Mouse (Mus musculus) hindbrain, embryonic 12.5 days (tissue): ENCODE results near the gene Slx4ip. TPM values are rescaled to one million over a fixed set of nuclear protein-coding genes. Genes with fewer than 3 reads are reported as not detected.
A peak's percentile ranks its signal among the peaks of the same experiment; 100 is the strongest.

ENCODE experiments used
- ATAC-seq: fragments of 200-750 bp; cut with Nextera tagmentation; 2 replicates; pipeline ENCODE4 v1.8.0; 2017; ENCODE audit warnings: moderate TSS enrichment; ENCODE audit not compliant: low FRiP score
- H3K27ac ChIP-seq: fragments of 300-500 bp; sonication (generic); 2 replicates; pipeline ENCODE4 v1.5.1; 2016; ENCODE audit warnings: mild to moderate bottlenecking
- H3K27me3 ChIP-seq: fragments of 300-500 bp; sonication (generic); 2 replicates; pipeline ENCODE4 v1.6.1; 2016; ENCODE audit warnings: mild to moderate bottlenecking
- H3K36me3 ChIP-seq: fragments of 300-500 bp; sonication (generic); 2 replicates; pipeline ENCODE4 v1.6.1; 2016; ENCODE audit warnings: mild to moderate bottlenecking
- H3K4me1 ChIP-seq: fragments of 300-500 bp; sonication (generic); 2 replicates; pipeline ENCODE4 v1.6.1; 2016
- H3K4me2 ChIP-seq: fragments of 300-500 bp; sonication (generic); replicated peaks from 2 replicates; pipeline ENCODE4 v1.6.1; 2016; ENCODE audit warnings: mild to moderate bottlenecking
- H3K4me3 ChIP-seq: fragments of 300-500 bp; sonication (generic); 2 replicates; pipeline ENCODE4 v1.5.1; 2016; ENCODE audit warnings: mild to moderate bottlenecking
- H3K9ac ChIP-seq: fragments of 300-500 bp; sonication (generic); 2 replicates; pipeline ENCODE4 v1.6.1; 2016; ENCODE audit warnings: mild to moderate bottlenecking, moderate library complexity
- H3K9me3 ChIP-seq: fragments of 300-500 bp; sonication (generic); replicated peaks from 2 replicates; pipeline ENCODE4 v1.6.1; 2016; ENCODE audit warnings: mild to moderate bottlenecking
- WGBS: fragments of 180-500 bp; shearing (Covaris S2); methylation state at CpG from one replicate; pipeline ENCODE4 v1.1.7; 2016; 5-methylcytosine and 5-hydroxymethylcytosine counted together
- polyA plus RNA-seq: library from polyadenylated mRNA; unstranded; fragments of >200 nt; fragmentation: Nextera tagmentation; extraction: Ambion mirVana; gene quantifications from 2 replicates; pipeline ENCODE4 v1.2.1, GENCODE M21; 2016

The Slx4ip gene
- polyA plus RNA-seq, 1 experiment from 2014 or later = 11.8 TPM

- 72% methylated on average over 1 of the region's 1 CpGs for WGBS
- no peak overlapping the region for H3K4me3 ChIP-seq
- no peaks in the 10 kb centered on the region for H3K36me3 ChIP-seq
- no peak for ATAC-seq
- no peaks in the 10 kb centered on the region for H3K27me3 ChIP-seq
- H3K4me1 ChIP-seq = 0 out of 2 replicates have a peak, but pooled peaks cover 7% of the 10 kb centered on the region
- no peak overlapping the region for H3K9ac ChIP-seq
- H3K4me2 ChIP-seq = no peak overlapping the region
- H3K27ac ChIP-seq = no peak overlapping the region
- no peaks in the 10 kb centered on the region for H3K9me3 ChIP-seq
These were observed 121.0 kb downstream of the Slx4ip start for GRCm38 (mm10) chr2:137011980-137012379.

- H3K4me3 ChIP-seq = no peak overlapping the region
- no peak overlapping the region for H3K4me2 ChIP-seq
- H3K27ac ChIP-seq = no peak overlapping the region
- H3K4me1 ChIP-seq = 0 out of 2 replicates have a peak, but pooled peaks cover 9% of the 10 kb centered on the region
- H3K36me3 ChIP-seq = no peaks in the 10 kb centered on the region
- no peaks in the 10 kb centered on the region for H3K27me3 ChIP-seq
- no peak overlapping the region for H3K9ac ChIP-seq
- no peak for ATAC-seq
- H3K9me3 ChIP-seq = no peaks in the 10 kb centered on the region
- WGBS = 77% methylated on average over 3 of the region's 3 CpGs
These were observed 122.1 kb downstream of the Slx4ip start for GRCm38 (mm10) chr2:137013151-137013550.

- ATAC-seq = no peak
- 65% methylated on average over 4 of the region's 4 CpGs for WGBS
- Histone ChIP-seq H3K4me1 (0 out of 2 replicates have a peak, but pooled peaks cover 9% of the 10 kb centered on the region), H3K4me3 (no peak overlapping the region), H3K9me3 (no peaks in the 10 kb centered on the region), H3K27me3 (no peaks in the 10 kb centered on the region), H3K4me2 (no peak overlapping the region), H3K36me3 (no peaks in the 10 kb centered on the region), H3K9ac (no peak overlapping the region), H3K27ac (no peak overlapping the region)
These were observed 122.9 kb downstream of the Slx4ip start for GRCm38 (mm10) chr2:137013811-137014350.

GRCm38 (mm10) chr2:137014423-137014822 is 123.4 kb downstream of the Slx4ip start:
- Histone ChIP-seq H3K4me1 (0 out of 2 replicates have a peak, but pooled peaks cover 9% of the 10 kb centered on the region), H3K36me3 (no peaks in the 10 kb centered on the region), H3K27ac (no peak overlapping the region), H3K4me2 (no peak overlapping the region), H3K9ac (no peak overlapping the region), H3K27me3 (no peaks in the 10 kb centered on the region), H3K9me3 (no peaks in the 10 kb centered on the region), H3K4me3 (no peak overlapping the region)
- no peak for ATAC-seq
- 84% methylated on average over 2 of the region's 2 CpGs for WGBS

DNA sequence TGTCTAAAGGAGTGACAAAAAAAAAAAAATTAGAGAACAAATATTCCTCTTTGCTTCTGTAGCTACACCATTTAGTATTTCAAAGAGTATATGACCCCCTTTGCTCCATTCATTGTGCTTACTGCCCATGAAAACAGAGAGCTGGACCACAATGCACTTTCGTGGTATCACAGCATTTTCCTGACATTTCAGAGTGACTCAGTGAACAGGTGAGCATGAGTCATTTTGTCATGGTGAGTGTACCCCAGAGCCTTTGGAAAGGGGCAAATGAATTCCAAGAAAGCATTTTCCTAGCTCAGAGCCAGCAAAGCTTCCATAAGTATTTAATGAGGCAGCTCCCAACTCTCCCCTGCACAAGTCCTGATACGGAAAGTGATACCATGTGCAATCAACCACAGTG is 153.1 kb downstream of the Slx4ip start:
- H3K27ac ChIP-seq = no peak overlapping the region
- H3K4me1 ChIP-seq = no peaks in the 10 kb centered on the region
- WGBS = 93% methylated on average over 2 of the region's 2 CpGs
- no peaks in the 10 kb centered on the region for H3K36me3 ChIP-seq
- no peaks in the 10 kb centered on the region for H3K27me3 ChIP-seq
- H3K9ac ChIP-seq = no peak overlapping the region
- no peak overlapping the region for H3K4me3 ChIP-seq
- no peaks in the 10 kb centered on the region for H3K9me3 ChIP-seq
- ATAC-seq = no peak
- no peak overlapping the region for H3K4me2 ChIP-seq

GRCm38 (mm10) chr2:137049367-137049766 is 158.3 kb downstream of the Slx4ip start:
- no peaks in the 10 kb centered on the region for H3K36me3 ChIP-seq
- no peaks in the 10 kb centered on the region for H3K27me3 ChIP-seq
- no peak overlapping the region for H3K4me2 ChIP-seq
- H3K4me3 ChIP-seq = no peak overlapping the region
- H3K27ac ChIP-seq = no peak overlapping the region
- H3K9ac ChIP-seq = no peak overlapping the region
- 84% methylated on average over 2 of the region's 2 CpGs for WGBS
- H3K4me1 ChIP-seq = no peaks in the 10 kb centered on the region
- H3K9me3 ChIP-seq = no peaks in the 10 kb centered on the region
- ATAC-seq = no peak

- no peaks in the 10 kb centered on the region for H3K36me3 ChIP-seq
- no peaks in the 10 kb centered on the region for H3K9me3 ChIP-seq
- H3K4me2 ChIP-seq = no peak overlapping the region
- 88% methylated on average over 1 of the region's 1 CpGs for WGBS
- H3K27ac ChIP-seq = no peak overlapping the region
- H3K9ac ChIP-seq = no peak overlapping the region
- no peak overlapping the region for H3K4me3 ChIP-seq
- no peak for ATAC-seq
- H3K4me1 ChIP-seq = no peaks in the 10 kb centered on the region
- H3K27me3 ChIP-seq = no peaks in the 10 kb centered on the region
These were observed 158.9 kb downstream of the Slx4ip start for GRCm38 (mm10) chr2:137049906-137050305.

DNA sequence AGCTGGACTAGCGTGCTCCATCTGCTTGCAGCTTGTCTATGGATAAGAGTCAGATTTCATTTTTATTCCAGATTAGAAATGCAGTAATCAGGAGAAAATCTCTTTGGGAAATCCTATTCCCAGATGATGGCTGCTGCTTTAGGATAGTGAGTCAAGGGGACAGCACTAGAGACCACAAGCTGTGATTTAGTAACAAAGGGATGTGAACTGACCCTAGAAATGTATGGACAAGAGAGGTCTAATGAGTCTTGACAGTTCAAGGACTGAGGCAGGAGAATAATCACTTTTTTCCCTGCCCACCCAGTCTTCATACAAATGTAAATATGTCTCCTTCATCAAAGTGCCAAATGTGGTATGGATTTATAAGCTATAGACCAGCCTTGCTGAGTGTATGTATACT is 172.8 kb downstream of the Slx4ip start:
- WGBS = 56% methylated on average over 1 of the region's 1 CpGs
- H3K4me2 ChIP-seq = no peak overlapping the region
- no peaks in the 10 kb centered on the region for H3K36me3 ChIP-seq
- peaks cover 15% of the 10 kb centered on the region for H3K4me1 ChIP-seq
- no peak for ATAC-seq
- no peaks in the 10 kb centered on the region for H3K9me3 ChIP-seq
- no peak overlapping the region for H3K27ac ChIP-seq
- no peak overlapping the region for H3K4me3 ChIP-seq
- H3K27me3 ChIP-seq = no peaks in the 10 kb centered on the region
- H3K9ac ChIP-seq = no peak overlapping the region

DNA sequence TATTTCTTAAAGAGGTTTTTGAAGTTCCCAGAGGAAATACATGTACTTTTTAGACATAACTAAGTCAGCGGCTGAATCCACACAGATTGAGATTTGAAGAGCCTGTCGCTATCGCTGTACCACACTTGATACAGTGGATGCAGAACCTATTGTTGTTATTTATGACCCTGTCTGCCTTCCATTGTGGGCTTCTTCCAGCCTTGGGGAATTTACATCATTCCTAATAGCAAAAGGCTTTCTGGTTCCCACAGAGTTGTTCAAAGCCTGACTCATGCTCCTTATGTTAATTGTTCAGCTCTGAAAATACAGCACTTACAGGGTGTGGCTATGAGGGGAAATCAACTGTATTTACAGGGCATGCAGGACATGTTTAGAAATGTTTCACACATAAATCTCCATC is 173.5 kb downstream of the Slx4ip start:
- no peak for ATAC-seq
- Histone ChIP-seq H3K9me3 (no peaks in the 10 kb centered on the region), H3K27ac (no peak overlapping the region), H3K9ac (no peak overlapping the region), H3K4me3 (no peak overlapping the region), H3K36me3 (no peaks in the 10 kb centered on the region), H3K27me3 (no peaks in the 10 kb centered on the region), H3K4me1 (peaks cover 15% of the 10 kb centered on the region), H3K4me2 (no peak overlapping the region)
- 38% methylated on average over 3 of the region's 3 CpGs for WGBS

- Histone ChIP-seq H3K4me3 (no peak overlapping the region), H3K4me2 (no peak overlapping the region), H3K9me3 (no peaks in the 10 kb centered on the region), H3K36me3 (no peaks in the 10 kb centered on the region), H3K4me1 (peaks cover 15% of the 10 kb centered on the region), H3K27ac (no peak overlapping the region), H3K27me3 (no peaks in the 10 kb centered on the region), H3K9ac (no peak overlapping the region)
- ATAC-seq = no peak
- WGBS = 85% methylated on average over 10 of the region's 10 CpGs
These were observed 176.6 kb downstream of the Slx4ip start for GRCm38 (mm10) chr2:137067479-137068110.

DNA sequence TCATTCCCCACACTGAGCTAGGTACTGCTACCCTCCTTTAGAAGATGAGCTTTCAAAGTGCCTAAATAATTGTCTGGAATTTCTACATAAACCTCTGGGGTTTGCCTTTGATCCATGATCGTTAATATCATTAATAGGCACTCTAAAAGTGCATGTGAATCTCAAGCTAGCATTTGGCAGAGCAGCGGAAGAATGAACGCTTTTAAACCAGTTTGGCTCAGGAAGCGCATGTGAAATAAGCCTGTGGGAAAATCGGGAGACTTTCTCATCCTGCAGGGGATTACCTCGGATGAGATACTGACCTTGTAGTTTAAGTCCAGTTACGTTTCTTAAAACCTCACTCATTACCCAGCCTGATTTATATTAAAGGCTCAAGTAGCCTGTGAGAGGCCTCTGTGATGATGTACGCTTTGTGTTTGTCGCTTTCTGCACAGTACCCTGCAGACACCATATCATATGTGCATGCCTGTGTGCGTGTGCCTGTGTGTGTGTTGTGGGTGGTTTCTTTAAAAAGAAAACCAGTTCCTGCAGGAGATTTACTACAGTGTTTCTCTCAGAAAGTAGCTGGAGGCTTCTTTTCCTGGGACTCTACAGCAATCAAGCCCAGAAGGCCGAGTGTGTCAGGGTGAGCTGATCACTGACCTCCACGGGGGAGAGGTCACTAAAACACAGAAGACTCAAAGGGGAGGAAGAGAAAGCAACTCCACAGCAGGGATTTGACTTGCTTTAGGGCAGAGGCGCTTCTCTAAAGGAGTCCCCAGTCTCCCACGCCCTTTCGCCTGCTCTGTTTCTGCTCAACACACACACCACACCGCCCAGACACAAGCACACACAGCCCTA is 182.7 kb downstream of the Slx4ip start:
- Histone ChIP-seq H3K4me2 (no peak overlapping the region), H3K27ac (peak overlapping the region; percentile 48; the same call in 1 of the 2 replicates), H3K27me3 (no peaks in the 10 kb centered on the region), H3K9me3 (no peaks in the 10 kb centered on the region), H3K9ac (no peak overlapping the region), H3K4me1 (peaks cover 14% of the 10 kb centered on the region), H3K4me3 (no peak overlapping the region), H3K36me3 (no peaks in the 10 kb centered on the region)
- ATAC-seq = peak; percentile 55
- 22% methylated on average over 16 of the region's 16 CpGs for WGBS

DNA sequence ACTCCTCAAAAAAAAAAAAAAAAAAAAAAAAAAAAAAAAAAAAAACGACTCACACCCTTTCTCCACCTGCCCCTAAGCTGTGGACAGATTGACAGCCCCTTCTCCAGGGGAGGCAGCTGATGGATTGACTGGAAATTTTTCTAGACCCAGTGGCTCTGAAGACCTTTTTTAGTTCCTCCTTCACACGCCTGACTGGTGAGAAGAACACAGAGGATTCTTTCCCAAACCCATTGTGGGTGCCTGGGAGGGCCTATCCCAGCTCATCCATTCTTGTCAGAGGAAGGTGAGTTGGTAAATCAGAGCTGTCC is 183.2 kb downstream of the Slx4ip start:
- H3K4me1 ChIP-seq = peaks cover 14% of the 10 kb centered on the region
- no peaks in the 10 kb centered on the region for H3K27me3 ChIP-seq
- H3K27ac ChIP-seq = no peak overlapping the region
- ATAC-seq = 0 out of 2 replicates have a peak, but pooled peaks have one; percentile 9
- no peak overlapping the region for H3K4me2 ChIP-seq
- H3K36me3 ChIP-seq = no peaks in the 10 kb centered on the region
- no peak overlapping the region for H3K9ac ChIP-seq
- no peak overlapping the region for H3K4me3 ChIP-seq
- 5% methylated on average over 2 of the region's 2 CpGs for whole genome bisulfite sequencing
- no peaks in the 10 kb centered on the region for H3K9me3 ChIP-seq
